Mouse (Mus musculus) brain, embryonic 14.5 days (tissue): ENCODE measurements around the gene Runx2.

ENCODE experiments used
- CTCF ChIP-seq: fragments of 200-500 bp; IDR thresholded peaks from 2 replicates; pipeline ENCODE4 v1.5.1; 2012; ENCODE audit warnings: inconsistent platforms, mild to moderate bottlenecking, moderate library complexity, borderline replicate concordance; ENCODE audit not compliant: insufficient read depth, insufficient read length; ENCODE audit errors: extremely low read depth
- POLR2A ChIP-seq: fragments of 200-500 bp; IDR thresholded peaks from 2 replicates; pipeline ENCODE4 v1.6.1; 2012; ENCODE audit warnings: mild to moderate bottlenecking, inconsistent platforms, borderline replicate concordance; ENCODE audit not compliant: poor library complexity, insufficient read depth, insufficient read length, severe bottlenecking; ENCODE audit errors: extremely low read depth

DNA sequence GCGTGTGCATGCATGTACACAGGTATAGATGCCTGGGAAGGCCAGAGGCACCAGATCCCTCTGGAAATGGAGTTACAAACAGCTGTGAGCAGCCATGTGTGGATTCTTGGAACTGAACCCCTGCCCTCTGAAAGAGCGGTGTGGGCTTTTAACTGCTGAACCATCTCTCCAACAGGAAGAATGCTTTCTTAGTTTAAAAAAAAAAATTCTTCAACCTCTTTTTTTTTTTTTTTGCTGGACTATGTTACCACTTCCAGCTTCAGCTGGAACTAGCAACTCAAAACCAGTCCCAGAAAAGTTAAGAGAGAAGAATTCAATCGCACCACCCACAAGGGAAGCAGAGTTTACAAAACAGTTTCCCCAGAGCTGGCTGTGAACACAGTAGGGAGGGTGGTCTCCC, 295.2 kb downstream of the Runx2 start:
- TF ChIP-seq CTCF (no peak), POLR2A (no peak)
